In the genomic region with DNA sequence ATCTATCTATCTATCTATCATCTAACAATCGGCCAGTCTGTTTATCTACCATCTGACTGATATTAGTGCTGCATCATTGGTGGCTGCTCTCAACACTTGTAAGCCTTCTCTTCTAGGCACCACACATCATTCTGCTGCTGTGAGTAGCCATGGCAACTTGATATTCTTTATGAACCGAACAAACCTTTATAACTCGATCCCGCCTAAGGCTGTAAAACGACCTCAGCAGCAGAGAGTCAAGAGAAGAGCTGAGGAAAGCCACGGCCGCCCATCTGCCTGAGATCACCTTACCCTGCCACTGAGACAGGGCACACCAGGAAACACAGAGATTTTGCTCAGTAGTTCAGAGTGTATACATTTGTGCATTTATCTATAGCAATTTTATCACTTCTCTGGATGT, we compare ENCODE assay signal across 16 mouse cellular contexts.
DNase-seq lines count a peak whose midpoint lies in the region; ATAC-seq and TF ChIP-seq lines count a peak whose summit lies in the region.
"Had no signal": no experiment of that assay in that cellular context is flagged by ENCODE, and none has a peak within 500 bp of the region (broad histone marks: within the 10 kb centered on the region; RNA-seq: fewer than 3 reads in every experiment).

No protein-coding gene starts in this region.

- H3K9me3 ChIP-seq in hindbrain, embryonic 13.5 days: 0 out of 2 replicates have a peak, but pooled peaks cover 3% of the 10 kb centered on the region
- H3K9me3 ChIP-seq in hindbrain, embryonic 14.5 days (ENCODE audit: control insufficient read depth, low read length): peaks cover 4% of the 10 kb centered on the region; the same call in 1 of the 2 replicates
- no peaks in the 10 kb centered on the region for H3K9me3 ChIP-seq in midbrain, embryonic 14.5 days (ENCODE audit: control insufficient read depth, low read length)
- H3K9me3 ChIP-seq: embryonic facial prominence, embryonic 12.5 days had no signal

- no peak overlapping the region for H3K9ac ChIP-seq in hindbrain, embryonic 13.5 days
- H3K9ac ChIP-seq in hindbrain, embryonic 14.5 days: no peak overlapping the region
- no peak overlapping the region for H3K9ac ChIP-seq in midbrain, embryonic 14.5 days (replicated peaks; ENCODE audit: low read length)
- H3K9ac ChIP-seq: embryonic facial prominence, embryonic 12.5 days had no signal

- no peak for ATAC-seq in hindbrain, embryonic 13.5 days (ENCODE audit: low FRiP score)
- no peak for ATAC-seq in hindbrain, embryonic 14.5 days (ENCODE audit: low FRiP score)
- ATAC-seq in midbrain, embryonic 14.5 days (ENCODE audit: low FRiP score, low TSS enrichment): no peak
- ATAC-seq: intestine, embryonic 16.5 days had no signal

- H3K27me3 ChIP-seq in hindbrain, embryonic 13.5 days: no peaks in the 10 kb centered on the region
- H3K27me3 ChIP-seq in hindbrain, embryonic 14.5 days (ENCODE audit: control insufficient read depth, insufficient read depth, low read length): no peaks in the 10 kb centered on the region
- no peaks in the 10 kb centered on the region for H3K27me3 ChIP-seq in midbrain, embryonic 14.5 days (ENCODE audit: control insufficient read depth, insufficient read depth, low read length)
- H3K27me3 ChIP-seq: embryonic facial prominence, embryonic 12.5 days had no signal

- no peak overlapping the region for H3K4me3 ChIP-seq in hindbrain, embryonic 13.5 days
- no peak overlapping the region for H3K4me3 ChIP-seq in hindbrain, embryonic 14.5 days (replicated peaks; ENCODE audit: low read length)
- no peak overlapping the region for H3K4me3 ChIP-seq in midbrain, embryonic 14.5 days (replicated peaks; ENCODE audit: low read depth, low read length)
- no peak overlapping the region for H3K4me3 ChIP-seq in layer of hippocampus, adult 2 months
- H3K4me3 ChIP-seq: embryonic facial prominence, embryonic 12.5 days; heart, adult 2 months had no signal

- H3K4me1 ChIP-seq in hindbrain, embryonic 13.5 days (replicated peaks): peaks cover 7% of the 10 kb centered on the region
- no peaks in the 10 kb centered on the region for H3K4me1 ChIP-seq in hindbrain, embryonic 14.5 days (replicated peaks; ENCODE audit: control insufficient read depth, insufficient read depth, low read length)
- H3K4me1 ChIP-seq in midbrain, embryonic 14.5 days (ENCODE audit: control insufficient read depth, insufficient read depth, low read length): 0 out of 2 replicates have a peak, but pooled peaks cover 4% of the 10 kb centered on the region

- no peak overlapping the region for H3K4me2 ChIP-seq in hindbrain, embryonic 13.5 days
- no peak overlapping the region for H3K4me2 ChIP-seq in hindbrain, embryonic 14.5 days (replicated peaks)
- H3K4me2 ChIP-seq in midbrain, embryonic 14.5 days (ENCODE audit: low read length): no peak overlapping the region
- H3K4me2 ChIP-seq: embryonic facial prominence, embryonic 12.5 days had no signal

- peaks cover 4% of the 10 kb centered on the region; the same call in 1 of the 2 replicates for H3K36me3 ChIP-seq in hindbrain, embryonic 13.5 days
- no peaks in the 10 kb centered on the region for H3K36me3 ChIP-seq in hindbrain, embryonic 14.5 days (replicated peaks; ENCODE audit: control insufficient read depth, insufficient read depth)
- no peaks in the 10 kb centered on the region for H3K36me3 ChIP-seq in midbrain, embryonic 14.5 days (ENCODE audit: control insufficient read depth, insufficient read depth, low read length)
- H3K36me3 ChIP-seq: embryonic facial prominence, embryonic 12.5 days had no signal

- no peak for TF ChIP-seq CTCF in layer of hippocampus, adult 2 months (conservative IDR thresholded peaks at IDR 0.05)

- no peak for DNase-seq in hindbrain, embryonic 14.5 days (ENCODE audit: low spot score)
- peak; percentile 53 for DNase-seq in retina, postnatal 1 day
- DNase-seq in retina, embryonic 14.5 days (ENCODE audit: low spot score): no peak
- peak; percentile 52 for DNase-seq in midbrain, embryonic 14.5 days
- DNase-seq in layer of hippocampus, adult 9-10 months (ENCODE audit: low spot score): no peak
- no peak for DNase-seq in layer of hippocampus, adult 2 months (ENCODE audit: low spot score in 2 of 2)
- DNase-seq: cerebellum, adult 8-10 months; gastrocnemius, postnatal 25 days; heart, adult 2 months; heart, postnatal 4 days; lung, adult 2 months; lung, postnatal 4 days; thymus, postnatal 14 days had no signal

- peak overlapping the region; percentile 46; the same call in 1 of the 2 replicates for H3K27ac ChIP-seq in hindbrain, embryonic 13.5 days
- no peak overlapping the region for H3K27ac ChIP-seq in hindbrain, embryonic 14.5 days
- H3K27ac ChIP-seq in midbrain, embryonic 14.5 days (replicated peaks; ENCODE audit: low read depth, low read length): peak overlapping the region; percentile 66; the same call in 1 of the 2 replicates
- H3K27ac ChIP-seq in layer of hippocampus, adult 2 months: no peak overlapping the region
- H3K27ac ChIP-seq: embryonic facial prominence, embryonic 12.5 days; heart, adult 2 months had no signal

- WGBS in hindbrain, embryonic 13.5 days: 59% methylated on average over 7 of the region's 7 CpGs
- WGBS in hindbrain, embryonic 14.5 days: 60% methylated on average over 7 of the region's 7 CpGs
- WGBS in midbrain, embryonic 14.5 days: 63% methylated on average over 7 of the region's 7 CpGs

Comparison
In these comparisons a context has a peak if more than half of its experiments do, and no peak if none do; other contexts are left out.
1. H3K27ac ChIP-seq: peak in hindbrain, embryonic 13.5 days (single experiment) and midbrain, embryonic 14.5 days (single experiment); none in hindbrain, embryonic 14.5 days (single experiment) and layer of hippocampus, adult 2 months (single experiment).
2. DNase-seq: peak in retina, postnatal 1 day (single experiment) and midbrain, embryonic 14.5 days (single experiment); none in hindbrain, embryonic 14.5 days (single experiment), retina, embryonic 14.5 days (single experiment), layer of hippocampus, adult 9-10 months (single experiment) and layer of hippocampus, adult 2 months (0 of 2).